Mouse (Mus musculus) megakaryocyte progenitor cell, adult 5-6 weeks (primary cell): Measurements from ENCODE around the gene G0s2. TPM values are rescaled to one million over a fixed set of nuclear protein-coding genes. Genes with fewer than 3 reads are reported as not detected.

Experiments used
- ATAC-seq: replicated peaks from 2 replicates; pipeline ENCODE4 v1.8.0; 2016; ENCODE audit warnings: mild to moderate bottlenecking, moderate TSS enrichment, inconsistent platforms; ENCODE audit not compliant: poor library complexity
- total RNA-seq, 2 experiments: library from RNA; stranded (forward) in 1 of 2; stranded (reverse) in 1 of 2; fragments of 157-497, 149-512 nt in 1 of 2; fragments of 200-1000 nt in 1 of 2; gene quantifications; 2 replicates each; pipeline versions ENCODE4 v1.2.3 to v1.2.4; 2015 to 2017

Gene G0s2
- total RNA-seq (2015), result 9.3 and 11.9 TPM in 2 replicates
- 14.2 and 27.8 TPM in 2 replicates for total RNA-seq (2017)

DNA sequence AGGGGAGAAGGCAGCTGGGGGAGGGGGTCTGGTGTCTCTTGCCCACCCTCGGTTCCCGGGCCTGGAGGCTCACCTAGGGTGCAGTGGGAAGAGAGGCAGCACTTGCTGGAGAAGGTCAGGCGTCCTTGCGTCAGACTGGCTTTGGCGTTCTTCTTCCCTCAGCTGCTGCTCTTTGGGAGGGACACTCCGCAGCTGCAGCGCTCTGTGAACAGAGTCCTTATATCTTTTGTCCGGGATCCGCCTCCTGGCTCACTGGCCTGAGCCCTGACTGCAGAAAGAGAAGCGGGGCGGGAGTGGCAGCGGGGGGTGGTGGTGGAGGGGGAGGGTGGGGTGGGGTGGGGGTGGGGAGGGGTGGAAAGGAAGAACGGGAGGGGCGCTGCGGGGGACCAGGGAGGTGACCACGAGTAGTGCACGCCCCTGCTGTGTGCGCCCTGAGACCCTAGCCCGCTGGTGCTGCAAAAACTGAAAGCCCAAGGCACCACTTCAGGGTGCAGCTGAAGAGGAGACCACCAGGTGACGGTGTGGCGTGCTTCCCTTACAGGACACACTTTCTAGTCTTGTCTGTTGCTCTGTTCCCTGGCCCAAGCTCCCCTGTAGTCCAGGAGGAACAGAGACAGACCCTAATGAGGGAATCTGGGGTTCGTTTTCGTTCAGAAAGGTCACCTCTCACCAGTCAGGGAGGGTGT, at the start of gene G0s2:
Gene G0s2, minus strand, starts transcription at position 302 of the 686 bp plus-strand sequence.
- peak; percentile 65 for ATAC-seq

DNA sequence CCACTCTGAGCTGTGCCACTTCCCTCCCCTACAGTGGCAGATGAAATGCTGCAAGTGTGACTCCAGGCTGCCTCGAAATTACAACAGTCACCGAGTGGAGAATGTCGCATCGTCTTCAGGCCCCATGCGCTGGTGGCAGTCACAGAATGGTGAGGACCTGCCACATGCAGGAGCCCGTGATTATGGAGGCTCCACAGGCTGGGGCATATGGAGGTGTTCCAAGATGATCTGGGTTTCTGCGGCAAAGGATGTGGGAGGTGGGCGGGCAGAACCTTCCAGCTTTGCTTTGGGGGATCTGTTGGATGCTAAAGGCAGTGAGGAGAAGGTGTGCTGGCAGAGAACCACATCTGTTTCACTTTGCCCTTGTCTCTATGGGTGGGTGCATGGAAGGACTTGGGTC, 47.4 kb upstream of the G0s2 start:
- ATAC-seq, result no peak

GRCm38 (mm10) chr1:193319721-193320120, 46.7 kb upstream of the G0s2 start:
- ATAC-seq, result no peak

- no peak for ATAC-seq
Measured at GRCm38 (mm10) chr1:193317159-193317559, 44.1 kb upstream of the G0s2 start.

- ATAC-seq, result no peak
Measured at GRCm38 (mm10) chr1:193316358-193316750, 43.3 kb upstream of the G0s2 start.

- no peak for ATAC-seq
Measured at GRCm38 (mm10) chr1:193315705-193316357, 42.8 kb upstream of the G0s2 start.

GRCm38 (mm10) chr1:193311596-193311995, 38.6 kb upstream of the G0s2 start:
- no peak for ATAC-seq

- ATAC-seq, result peak; percentile 44; the same call in 1 of the 2 replicates
Measured at GRCm38 (mm10) chr1:193310519-193311085, 37.6 kb upstream of the G0s2 start.

DNA sequence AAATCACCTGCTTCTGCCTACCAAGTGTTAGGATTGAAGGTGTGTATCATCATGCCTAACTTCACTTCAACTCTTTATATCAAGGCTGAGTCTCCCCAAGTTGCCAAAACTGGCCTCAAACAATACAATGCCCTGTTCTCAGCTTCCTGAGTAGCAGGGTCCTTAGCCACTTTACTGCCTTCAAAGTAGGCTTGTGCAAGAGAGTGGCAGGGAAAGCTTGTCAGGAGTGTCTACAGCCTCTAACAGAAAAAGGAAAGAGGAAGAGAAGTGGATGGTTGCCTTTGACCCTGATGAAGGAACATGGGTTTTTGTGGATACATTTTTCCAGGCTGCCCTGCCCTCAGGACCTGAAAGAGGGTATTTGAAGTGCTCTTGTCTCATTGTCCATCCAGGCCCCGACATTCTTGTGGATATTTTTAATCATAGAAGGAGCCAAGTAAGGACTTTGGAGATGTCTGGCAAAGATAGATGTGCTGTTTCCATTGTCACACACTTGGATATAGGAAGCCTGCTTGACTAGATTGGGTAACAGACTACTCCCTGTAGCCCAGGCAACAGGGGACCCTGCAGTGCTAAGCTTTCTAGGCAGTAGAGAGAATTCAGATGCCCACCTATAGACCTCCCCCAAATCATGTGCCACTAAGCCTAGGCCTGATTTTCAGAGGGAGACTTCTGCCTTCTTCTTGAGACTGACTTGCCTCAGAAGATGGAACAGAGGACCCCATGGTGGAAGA, 36.9 kb upstream of the G0s2 start:
- peak; percentile 82 for ATAC-seq

- no peak for ATAC-seq
Measured at GRCm38 (mm10) chr1:193306832-193307231, 33.8 kb upstream of the G0s2 start.

- ATAC-seq, result no peak
Measured at GRCm38 (mm10) chr1:193305386-193305785, 32.4 kb upstream of the G0s2 start.

DNA sequence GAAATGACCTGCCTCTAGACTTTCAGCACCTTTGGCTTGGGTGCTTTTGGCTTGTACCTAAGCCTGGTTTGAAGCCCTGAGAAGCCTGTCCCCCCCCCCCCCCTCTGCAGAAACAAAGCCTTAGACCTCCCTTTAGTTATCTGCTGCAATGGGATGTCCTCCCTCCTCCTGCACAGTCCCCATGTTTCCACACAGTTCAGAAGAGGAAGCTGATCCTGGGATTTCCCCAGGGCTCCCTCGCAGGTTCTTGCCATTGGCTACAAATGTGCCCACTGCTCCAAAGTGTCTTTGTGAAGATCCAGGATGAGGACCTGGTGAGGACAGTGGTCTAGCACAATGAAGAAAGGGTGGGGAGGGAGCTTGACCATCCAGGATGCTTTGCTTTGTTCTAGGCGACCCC, 30.1 kb upstream of the G0s2 start:
- ATAC-seq, result peak; percentile 52

GRCm38 (mm10) chr1:193302093-193302405, 29.0 kb upstream of the G0s2 start:
- ATAC-seq, result no peak

GRCm38 (mm10) chr1:193301216-193302092, 28.4 kb upstream of the G0s2 start:
- ATAC-seq, result no peak

DNA sequence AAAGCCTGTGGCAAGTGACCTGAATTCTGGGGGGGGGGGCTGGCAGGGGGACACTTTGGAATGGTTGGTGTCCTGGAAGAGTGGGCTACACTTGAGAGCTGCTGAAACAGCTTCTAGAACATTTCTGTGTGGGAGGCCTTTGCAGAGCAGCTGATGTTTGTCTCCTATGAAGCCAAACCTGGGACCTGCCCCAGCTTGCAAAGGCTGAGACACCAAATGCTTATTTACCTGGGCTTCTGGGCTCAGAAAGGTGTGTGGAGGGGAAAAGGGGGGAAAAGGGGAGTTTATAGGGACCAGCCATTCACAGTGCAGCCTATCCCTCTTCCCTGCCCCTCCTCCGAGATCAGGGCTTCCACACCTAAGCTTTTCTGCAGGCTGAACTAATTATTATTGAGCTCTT, 27.0 kb upstream of the G0s2 start:
- ATAC-seq, result no peak

DNA sequence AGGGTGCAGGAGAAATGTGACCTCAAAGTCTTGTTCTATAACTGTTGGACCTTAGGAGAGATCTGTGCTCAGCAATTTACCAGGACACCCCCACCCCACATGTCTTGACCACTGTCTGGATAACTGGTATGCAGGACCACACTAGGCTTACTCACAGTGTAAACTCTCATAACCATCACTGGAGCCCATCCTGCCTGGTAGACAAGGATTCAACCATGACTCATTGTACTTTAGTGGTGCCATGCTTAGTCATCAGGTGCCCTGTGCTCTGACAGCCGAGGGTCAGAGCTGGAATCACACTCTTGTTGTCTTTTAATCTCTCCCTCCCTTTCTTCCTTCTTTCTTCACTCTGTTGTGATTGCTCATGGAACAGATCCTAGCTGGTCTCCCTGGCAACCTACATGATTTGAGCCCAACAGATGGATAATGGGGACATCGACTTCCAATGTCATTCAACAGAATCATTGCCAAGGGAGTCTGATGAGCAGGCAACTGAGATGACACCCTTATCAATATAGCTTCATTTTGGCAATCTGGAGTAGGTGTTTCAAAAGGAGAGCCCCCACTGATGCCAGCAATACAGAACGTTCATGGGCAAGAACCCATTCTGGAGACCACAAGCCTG, 25.2 kb upstream of the G0s2 start:
- no peak for ATAC-seq

DNA sequence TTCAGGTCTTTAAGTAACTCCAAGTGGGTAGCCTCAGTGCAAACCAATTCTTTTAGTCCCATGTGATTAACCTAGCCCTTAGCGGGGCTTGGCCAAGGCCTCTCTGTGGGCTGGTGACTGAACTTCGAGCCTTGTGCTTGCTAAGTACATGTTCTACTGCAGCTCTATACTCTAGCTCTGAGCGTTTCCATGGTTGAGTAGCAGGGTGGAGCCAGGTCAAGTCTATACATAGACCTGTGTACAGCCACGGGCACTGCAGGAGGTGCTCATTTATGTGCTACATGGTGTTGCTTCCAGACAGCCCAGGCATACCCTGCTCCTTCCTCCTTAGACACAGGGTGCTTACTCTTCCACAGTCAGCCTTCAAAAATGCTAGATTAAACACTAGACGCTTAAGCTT, 22.9 kb upstream of the G0s2 start:
- no peak for ATAC-seq

DNA sequence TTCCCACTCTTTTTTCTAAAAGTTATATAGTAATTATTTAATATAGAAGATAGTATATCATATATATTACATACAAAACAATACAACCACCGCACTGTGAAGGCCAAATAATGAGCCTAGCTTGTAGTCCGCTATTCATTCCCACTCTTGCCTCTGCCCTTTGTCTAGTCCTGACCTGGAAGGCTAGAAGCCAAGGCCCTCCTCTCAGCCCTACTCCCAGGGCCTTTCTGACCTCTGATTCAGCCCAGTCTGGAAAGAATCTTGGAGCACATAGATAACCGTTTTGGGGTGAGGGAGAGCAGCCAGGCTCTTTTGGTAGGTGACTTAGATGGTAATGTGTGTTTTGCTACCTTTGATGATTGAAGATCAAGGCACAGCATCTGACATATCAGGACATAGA, 20.9 kb upstream of the G0s2 start:
- ATAC-seq, result no peak

DNA sequence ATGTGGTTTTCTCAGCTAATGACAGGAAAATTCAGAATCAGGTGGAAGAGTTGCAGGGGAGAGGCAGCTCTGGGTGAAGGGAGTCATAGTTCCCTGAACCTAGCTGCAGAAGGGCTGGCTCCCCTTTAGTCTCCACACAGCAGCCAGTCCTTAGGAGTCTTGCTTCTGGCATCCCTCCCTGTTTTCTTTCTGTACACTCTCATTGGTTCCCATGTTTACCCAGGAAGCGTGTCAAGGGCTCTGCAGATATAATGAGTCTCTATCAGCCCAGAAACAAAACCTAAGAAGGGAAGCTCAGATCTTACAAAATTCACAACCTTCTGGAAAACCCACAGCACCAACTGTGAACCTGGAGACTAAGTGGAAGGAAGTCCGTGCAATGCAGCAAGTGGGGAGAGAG, 20.0 kb upstream of the G0s2 start:
- peak; percentile 82 for ATAC-seq

DNA sequence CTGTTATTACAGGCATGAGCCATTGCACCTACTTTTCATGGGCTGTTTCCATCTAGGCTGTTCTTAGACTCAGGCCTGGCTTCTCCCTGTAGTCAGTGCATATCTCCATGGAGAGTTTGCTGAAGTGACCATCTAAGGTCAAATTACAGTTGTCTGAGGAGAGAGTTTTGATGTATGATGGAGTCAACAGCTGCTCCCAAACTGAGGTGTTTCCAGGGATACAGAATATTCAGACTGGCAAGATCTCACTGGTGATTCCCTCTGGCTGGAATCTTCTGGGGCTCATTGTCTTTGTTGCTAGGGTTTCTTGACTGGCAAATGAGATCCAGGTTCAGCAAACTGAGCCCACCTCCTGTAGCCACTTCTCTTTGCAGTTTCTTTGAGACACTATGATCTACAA, 17.7 kb upstream of the G0s2 start:
- ATAC-seq, result no peak
